ENCODE assay signal across 8 mouse cellular contexts in genomic region chr1:170844380-170844779, GRCm38 (mm10). TPM values are rescaled to one million over a fixed set of nuclear protein-coding genes. Genes with fewer than 3 reads are reported as not detected.
DNase-seq lines count a peak whose midpoint lies in the region; ATAC-seq lines count a peak whose summit lies in the region.

No protein-coding gene starts in this region.

- peaks cover 12% of the 10 kb centered on the region; the same call in 1 of the 2 replicates for H3K36me3 ChIP-seq in heart, embryonic 10.5 days
- H3K36me3 ChIP-seq in heart, embryonic 11.5 days (ENCODE audit: control insufficient read depth, insufficient read depth, low read length), result no peaks in the 10 kb centered on the region
- H3K36me3 ChIP-seq in embryonic facial prominence, embryonic 11.5 days (replicated peaks; ENCODE audit: control insufficient read depth, insufficient read depth, low read depth, low read length), result no peaks in the 10 kb centered on the region
- H3K36me3 ChIP-seq in neural tube, embryonic 11.5 days (ENCODE audit: control insufficient read depth, insufficient read depth, low read length), result no peaks in the 10 kb centered on the region

- DNase-seq in heart, embryonic 10.5 days (ENCODE audit: low spot score), result no peak
- DNase-seq in retina, postnatal 1 day, result peak; percentile 75
- no peak for DNase-seq in retina, embryonic 14.5 days (ENCODE audit: low spot score)
- peak; percentile 72 for DNase-seq in embryonic facial prominence, embryonic 11.5 days (ENCODE audit: low spot score)
- DNase-seq in neural tube, embryonic 11.5 days (ENCODE audit: low spot score), result peak; percentile 28
- DNase-seq in left cerebral cortex, adult 9 months (ENCODE audit: low spot score in 2 of 2), result no peak
- DNase-seq in frontal cortex, postnatal 14 days (ENCODE audit: low spot score in 2 of 2), result no peak

- 0 out of 2 replicates have a peak overlapping the region, but pooled peaks have one; percentile 42 for H3K27ac ChIP-seq in heart, embryonic 10.5 days
- no peak overlapping the region for H3K27ac ChIP-seq in heart, embryonic 11.5 days (ENCODE audit: low read depth, low read length)
- no peak overlapping the region for H3K27ac ChIP-seq in embryonic facial prominence, embryonic 11.5 days (replicated peaks; ENCODE audit: low read depth, low read length)
- no peak overlapping the region for H3K27ac ChIP-seq in neural tube, embryonic 11.5 days (ENCODE audit: low read depth, low read length)

- WGBS in heart, embryonic 10.5 days, result 47% methylated on average over 8 of the region's 8 CpGs
- WGBS in heart, embryonic 11.5 days (ENCODE audit: insufficient replicate concordance), result 58% methylated on average over 8 of the region's 8 CpGs
- 53% methylated on average over 8 of the region's 8 CpGs for WGBS in embryonic facial prominence, embryonic 11.5 days
- WGBS in neural tube, embryonic 11.5 days, result 52% methylated on average over 8 of the region's 8 CpGs

- H3K4me2 ChIP-seq in heart, embryonic 11.5 days, result no peak overlapping the region
- no peak overlapping the region for H3K4me2 ChIP-seq in embryonic facial prominence, embryonic 11.5 days (ENCODE audit: low read depth, low read length)
- H3K4me2 ChIP-seq in neural tube, embryonic 11.5 days (ENCODE audit: low read depth), result no peak overlapping the region

- H3K4me3 ChIP-seq in heart, embryonic 10.5 days, result no peak overlapping the region
- no peak overlapping the region for H3K4me3 ChIP-seq in heart, embryonic 11.5 days (ENCODE audit: low read depth, low read length)
- no peak overlapping the region for H3K4me3 ChIP-seq in embryonic facial prominence, embryonic 11.5 days (ENCODE audit: low read depth, low read length)
- H3K4me3 ChIP-seq in neural tube, embryonic 11.5 days (ENCODE audit: low read depth, low read length), result no peak overlapping the region

- H3K9me3 ChIP-seq in heart, embryonic 10.5 days, result no peaks in the 10 kb centered on the region
- H3K9me3 ChIP-seq in heart, embryonic 11.5 days (replicated peaks; ENCODE audit: control insufficient read depth, low read length), result no peaks in the 10 kb centered on the region
- no peaks in the 10 kb centered on the region for H3K9me3 ChIP-seq in embryonic facial prominence, embryonic 11.5 days (replicated peaks; ENCODE audit: control insufficient read depth, low read length)
- no peaks in the 10 kb centered on the region for H3K9me3 ChIP-seq in neural tube, embryonic 11.5 days (ENCODE audit: control insufficient read depth, low read length)

- ATAC-seq in heart, embryonic 11.5 days (replicated peaks; ENCODE audit: insufficient number of reproducible peaks, low FRiP score, low TSS enrichment), result no peak
- no peak for ATAC-seq in embryonic facial prominence, embryonic 11.5 days (replicated peaks; ENCODE audit: insufficient number of reproducible peaks, low FRiP score, low TSS enrichment, low read depth)
- ATAC-seq in neural tube, embryonic 11.5 days (ENCODE audit: insufficient read depth, low FRiP score, low TSS enrichment), result no peak

- peaks cover 23% of the 10 kb centered on the region for H3K4me1 ChIP-seq in heart, embryonic 10.5 days
- peaks cover 12% of the 10 kb centered on the region for H3K4me1 ChIP-seq in heart, embryonic 11.5 days (ENCODE audit: control insufficient read depth, insufficient read depth, low read length)
- no peaks in the 10 kb centered on the region for H3K4me1 ChIP-seq in embryonic facial prominence, embryonic 11.5 days (ENCODE audit: control insufficient read depth, insufficient read depth, low read length)
- no peaks in the 10 kb centered on the region for H3K4me1 ChIP-seq in neural tube, embryonic 11.5 days (ENCODE audit: control insufficient read depth, insufficient read depth, low read length)

- H3K27me3 ChIP-seq in heart, embryonic 10.5 days (ENCODE audit: insufficient read depth, poor library complexity, severe bottlenecking), result no peaks in the 10 kb centered on the region
- H3K27me3 ChIP-seq in heart, embryonic 11.5 days (ENCODE audit: control insufficient read depth, insufficient read depth, low read length), result no peaks in the 10 kb centered on the region
- H3K27me3 ChIP-seq in embryonic facial prominence, embryonic 11.5 days (ENCODE audit: control insufficient read depth, insufficient read depth, low read length), result no peaks in the 10 kb centered on the region
- H3K27me3 ChIP-seq in neural tube, embryonic 11.5 days (ENCODE audit: control insufficient read depth, insufficient read depth, low read length), result no peaks in the 10 kb centered on the region

- H3K9ac ChIP-seq in heart, embryonic 11.5 days (ENCODE audit: low read depth, low read length), result no peak overlapping the region
- no peak overlapping the region for H3K9ac ChIP-seq in embryonic facial prominence, embryonic 11.5 days (replicated peaks; ENCODE audit: low read length)
- H3K9ac ChIP-seq in neural tube, embryonic 11.5 days (ENCODE audit: low read length), result no peak overlapping the region

RNA-seq across cellular contexts. Expression of gene Atf6, which starts 23.2 kb away (rescaled TPM):
- polyA plus RNA-seq in heart, embryonic 10.5 days (2016; fragmentation: Nextera tagmentation; extraction: Ambion mirVana), result 10.9 and 16.0 TPM in 2 replicates
- 13.7 and 17.0 TPM in 2 replicates for polyA plus RNA-seq in heart, embryonic 11.5 days (2014; fragmentation: Nextera tagmentation; extraction: Ambion mirVana)
- polyA plus RNA-seq in embryonic facial prominence, embryonic 11.5 days (2014; fragmentation: Nextera tagmentation; extraction: Ambion mirVana), result 8.4 and 8.7 TPM in 2 replicates
- 10.7 and 11.9 TPM in 2 replicates for polyA plus RNA-seq in neural tube, embryonic 11.5 days (2014; fragmentation: Nextera tagmentation; extraction: Ambion mirVana)

RNA-seq across cellular contexts. Expression of gene Gm26620, which starts 40.5 kb away (rescaled TPM):
- polyA plus RNA-seq in heart, embryonic 10.5 days (2016; fragmentation: Nextera tagmentation; extraction: Ambion mirVana), result 0.67 TPM in 1 of 2 replicates, not detected in the other
- 0.38 and 0.66 TPM in 2 replicates for polyA plus RNA-seq in heart, embryonic 11.5 days (2014; fragmentation: Nextera tagmentation; extraction: Ambion mirVana)
- polyA plus RNA-seq in embryonic facial prominence, embryonic 11.5 days (2014; fragmentation: Nextera tagmentation; extraction: Ambion mirVana), result 0.33 TPM in 1 of 2 replicates, not detected in the other
- polyA plus RNA-seq in neural tube, embryonic 11.5 days (2014; fragmentation: Nextera tagmentation; extraction: Ambion mirVana), result 0.56 TPM in 1 of 2 replicates, not detected in the other

RNA-seq across cellular contexts. Expression of gene Dusp12, which starts 41.0 kb away (rescaled TPM):
- polyA plus RNA-seq in heart, embryonic 10.5 days (2016; fragmentation: Nextera tagmentation; extraction: Ambion mirVana), result 28.9 and 37.9 TPM in 2 replicates
- polyA plus RNA-seq in heart, embryonic 11.5 days (2014; fragmentation: Nextera tagmentation; extraction: Ambion mirVana), result 25.6 and 28.0 TPM in 2 replicates
- 45.7 and 46.6 TPM in 2 replicates for polyA plus RNA-seq in embryonic facial prominence, embryonic 11.5 days (2014; fragmentation: Nextera tagmentation; extraction: Ambion mirVana)
- 32.9 and 37.4 TPM in 2 replicates for polyA plus RNA-seq in neural tube, embryonic 11.5 days (2014; fragmentation: Nextera tagmentation; extraction: Ambion mirVana)

Comparison
In these comparisons a context has a peak if more than half of its experiments do, and no peak if none do; other contexts are left out.
1. DNase-seq: peak in retina, postnatal 1 day (single experiment), embryonic facial prominence, embryonic 11.5 days (single experiment) and neural tube, embryonic 11.5 days (single experiment); none in heart, embryonic 10.5 days (single experiment), retina, embryonic 14.5 days (single experiment), left cerebral cortex, adult 9 months (0 of 2) and frontal cortex, postnatal 14 days (0 of 2).